Mouse (Mus musculus) kidney, postnatal 36 days (tissue): ENCODE results near the gene Lgr6.
"Not testable (repeated sequence)": the region's sequence is repeated elsewhere in the genome, so short reads cannot be mapped to it uniquely, and the experiment has no call there.

Experiments
- DNase-seq, 2 experiments: peaks; one replicate each; pipeline ENCODE4 v3.0.0; 2021 to 2022; ENCODE audit warnings: mixed read lengths in 2 of 2

Gene Lgr6

GRCm38 (mm10) chr1:135128011-135128441, 22.9 kb upstream of the Lgr6 start:
- peak in 1 of 2 experiments; percentile 40 for DNase-seq

- no peak for DNase-seq
Measured at GRCm38 (mm10) chr1:135126443-135127027, 21.5 kb upstream of the Lgr6 start.

- DNase-seq, result peak; percentile 62 to 68
Measured at GRCm38 (mm10) chr1:135125990-135126389, 20.9 kb upstream of the Lgr6 start.

- DNase-seq, result no peak
Measured at GRCm38 (mm10) chr1:135124573-135125363, 19.7 kb upstream of the Lgr6 start.

- DNase-seq, result peak; percentile 29 to 60
Measured at GRCm38 (mm10) chr1:135112661-135113060, 7.6 kb upstream of the Lgr6 start.

GRCm38 (mm10) chr1:135111271-135111670, 6.2 kb upstream of the Lgr6 start:
- not testable (repeated sequence) for DNase-seq

GRCm38 (mm10) chr1:135110075-135110474, 5.0 kb upstream of the Lgr6 start:
- peak; percentile 58 to 89 for DNase-seq

- peak in 1 of 2 experiments; percentile 68 for DNase-seq
Measured at GRCm38 (mm10) chr1:135108611-135109010, 3.5 kb upstream of the Lgr6 start.

GRCm38 (mm10) chr1:135105951-135106350, 875 bp upstream of the Lgr6 start:
- peak; percentile 65 to 91 for DNase-seq

GRCm38 (mm10) chr1:135100400-135100799, 4.7 kb downstream of the Lgr6 start:
- no peak for DNase-seq

GRCm38 (mm10) chr1:135098441-135098840, 6.6 kb downstream of the Lgr6 start:
- DNase-seq, result no peak

GRCm38 (mm10) chr1:135097441-135097840, 7.6 kb downstream of the Lgr6 start:
- no peak for DNase-seq

GRCm38 (mm10) chr1:135096312-135096711, 8.8 kb downstream of the Lgr6 start:
- no peak for DNase-seq

GRCm38 (mm10) chr1:135095189-135095588, 9.9 kb downstream of the Lgr6 start:
- DNase-seq, result no peak

GRCm38 (mm10) chr1:135094723-135095122, 10.4 kb downstream of the Lgr6 start:
- no peak for DNase-seq

GRCm38 (mm10) chr1:135090914-135091313, 14.2 kb downstream of the Lgr6 start:
- DNase-seq, result no peak

- no peak for DNase-seq
Measured at GRCm38 (mm10) chr1:135089626-135090025, 15.4 kb downstream of the Lgr6 start.

GRCm38 (mm10) chr1:135087414-135087813, 17.7 kb downstream of the Lgr6 start:
- DNase-seq, result no peak

GRCm38 (mm10) chr1:135086015-135086414, 19.1 kb downstream of the Lgr6 start:
- no peak for DNase-seq

- DNase-seq, result no peak
Measured at GRCm38 (mm10) chr1:135085296-135085871, 19.7 kb downstream of the Lgr6 start.

GRCm38 (mm10) chr1:135083465-135083864, 21.6 kb downstream of the Lgr6 start:
- no peak for DNase-seq

- no peak for DNase-seq
Measured at GRCm38 (mm10) chr1:135082267-135082666, 22.8 kb downstream of the Lgr6 start.

GRCm38 (mm10) chr1:135079021-135079420, 26.1 kb downstream of the Lgr6 start:
- no peak for DNase-seq

- no peak for DNase-seq
Measured at GRCm38 (mm10) chr1:135076470-135076869, 28.6 kb downstream of the Lgr6 start.
